Mouse (Mus musculus) left cerebral cortex, postnatal 36 days (tissue): ENCODE results near the gene 5730455P16Rik. TPM values are rescaled to one million over a fixed set of nuclear protein-coding genes. Genes with fewer than 3 reads are reported as not detected.

Source experiments
- DNase-seq, 2 experiments: peaks; one replicate each; pipeline ENCODE4 v3.0.0; 2021 to 2022; ENCODE audit warnings: low spot score in 2 of 2, mixed read lengths in 1 of 2
- intact Hi-C: fragments of 180-260 bp; cut with DNase I; formaldehyde crosslinking; loops from one replicate; pipeline ENCODE4 v1.15.1; 2025
- total RNA-seq, 2 experiments: library from RNA; stranded (reverse); gene quantifications; 2 replicates each; pipeline ENCODE4 v1.2.3; 2021

Gene 5730455P16Rik
- total RNA-seq, 2 experiments from 2014 or later: 48.0 to 51.6 TPM

- intact Hi-C loops: no loop called here
- DNase-seq: no peak
Measured at GRCm38 (mm10) chr11:80311271-80311670, 66.6 kb downstream of the 5730455P16Rik start.

Other genes with a start within 250 kb of the 5730455P16Rik start
- 1 to 10 TPM; 7.9 to 8.3 TPM for gene Tefm, start 235.9 kb downstream of the 5730455P16Rik start, total RNA-seq
- gene Adap2, start 223.9 kb downstream of the 5730455P16Rik start, total RNA-seq: 10 to 100 TPM in 1 of 2 experiments, 1 to 10 TPM in 1; 7.1 to 10.6 TPM
- 1 to 10 TPM; 5.0 to 7.0 TPM for gene Rnf135, start 194.2 kb downstream of the 5730455P16Rik start, total RNA-seq
- gene Rhot1, start 169.0 kb downstream of the 5730455P16Rik start, total RNA-seq: 10 to 100 TPM; 68.0 to 68.5 TPM
- gene Rhbdl3, start 77.1 kb downstream of the 5730455P16Rik start, total RNA-seq: 10 to 100 TPM; 19.8 to 29.7 TPM
- 100 to 1,000 TPM in 1 of 2 experiments, 10 to 100 TPM in 1; 99.3 to 152 TPM for gene Zfp207, start 5.2 kb upstream of the 5730455P16Rik start, total RNA-seq
- 10 to 100 TPM; 96.0 to 99.9 TPM for gene Psmd11, start 50.6 kb upstream of the 5730455P16Rik start, total RNA-seq
- gene Cdk5r1, start 99.0 kb upstream of the 5730455P16Rik start, total RNA-seq: 100 to 1,000 TPM; 316 to 340 TPM